Mouse (Mus musculus) erythroblast, adult 5-6 weeks (primary cell): ENCODE measurements around the gene CN725425. TPM values are rescaled to one million over a fixed set of nuclear protein-coding genes. Genes with fewer than 3 reads are reported as not detected.

Experiments
- total RNA-seq, 2 experiments: library from RNA; stranded (forward) in 1 of 2; stranded (reverse) in 1 of 2; fragments of 150-400 nt in 1 of 2; fragments of 200-764, 138-1000 nt in 1 of 2; gene quantifications; 2 replicates each; pipeline versions ENCODE4 v1.2.3 to v1.2.4; 2015 to 2017; ENCODE audit warnings: low replicate concordance in 2 of 2

CN725425 gene
- total RNA-seq, 2 experiments from 2014 or later: not detected

Other genes with a start within 250 kb of the CN725425 start
- gene Kif21a, start 149.5 kb upstream of the CN725425 start, total RNA-seq (2015; ENCODE audit: low replicate concordance): not detected in 2 replicates
- 0.98 TPM in 1 of 2 replicates, not detected in the other for gene Kif21a, start 149.5 kb upstream of the CN725425 start, total RNA-seq (2017; ENCODE audit: low replicate concordance)
- gene Abcd2, start 7.7 kb upstream of the CN725425 start, total RNA-seq (2015; ENCODE audit: low replicate concordance): 9.8 and 29.2 TPM in 2 replicates
- gene Abcd2, start 7.7 kb upstream of the CN725425 start, total RNA-seq (2017; ENCODE audit: low replicate concordance): 9.7 and 18.4 TPM in 2 replicates